ENCODE assay signal across 26 mouse cellular contexts in genomic region chr13:94685191-94685590, GRCm38 (mm10).
A peak's percentile ranks its signal among the peaks of the same experiment; 100 is the strongest.
DNase-seq lines count a peak whose midpoint lies in the region; ATAC-seq and TF ChIP-seq lines count a peak whose summit lies in the region.
"Had no signal": no experiment of that assay in that cellular context is flagged by ENCODE, and none has a peak within 500 bp of the region (broad histone marks: within the 10 kb centered on the region; RNA-seq: fewer than 3 reads in every experiment).

No protein-coding gene starts in this region.

- no peak for TF ChIP-seq CTCF in kidney, postnatal 0 days (IDR thresholded peaks at IDR 0.05; ENCODE audit: low read depth)

- H3K9ac ChIP-seq in forebrain, embryonic 12.5 days = no peak overlapping the region
- H3K9ac ChIP-seq in kidney, postnatal 0 days (ENCODE audit: low read depth, low read length) = no peak overlapping the region
- H3K9ac ChIP-seq in hindbrain, embryonic 15.5 days = no peak overlapping the region
- H3K9ac ChIP-seq: embryonic facial prominence, embryonic 13.5 days; heart, embryonic 15.5 days; limb, embryonic 13.5 days; liver, postnatal 0 days; midbrain, embryonic 13.5 days had no signal

- peaks cover 72% of the 10 kb centered on the region for H3K27me3 ChIP-seq in forebrain, embryonic 12.5 days
- H3K27me3 ChIP-seq in forebrain, embryonic 10.5 days (ENCODE audit: poor library complexity, severe bottlenecking) = peaks cover 99% of the 10 kb centered on the region
- no peaks in the 10 kb centered on the region for H3K27me3 ChIP-seq in kidney, postnatal 0 days (ENCODE audit: insufficient read depth, low read length)
- peaks cover 30% of the 10 kb centered on the region for H3K27me3 ChIP-seq in hindbrain, embryonic 15.5 days

- DNase-seq in forebrain, embryonic 10.5 days (ENCODE audit: extremely low spot score, low spot score) = no peak
- peak; percentile 17 for DNase-seq in kidney, postnatal 0 days (ENCODE audit: low spot score)
- no peak for DNase-seq in kidney, postnatal 25 days
- DNase-seq in cerebellum, postnatal 25 days = no peak
- DNase-seq: adrenal gland, adult 8-10 months; cerebellum, adult 8-10 months; cerebellum, postnatal 36 days; gastrocnemius, postnatal 14 days; kidney, postnatal 4 days; liver, postnatal 0 days; lung, postnatal 4 days; right cerebral cortex, postnatal 4 days; thymus, adult 18-20 months; thymus, postnatal 25 days had no signal

- no peak overlapping the region for H3K27ac ChIP-seq in forebrain, embryonic 12.5 days
- no peak overlapping the region for H3K27ac ChIP-seq in forebrain, embryonic 10.5 days
- no peak overlapping the region for H3K27ac ChIP-seq in kidney, postnatal 0 days
- H3K27ac ChIP-seq in hindbrain, embryonic 15.5 days (replicated peaks) = no peak overlapping the region
- H3K27ac ChIP-seq: embryonic facial prominence, embryonic 13.5 days; heart, embryonic 15.5 days; limb, embryonic 13.5 days; midbrain, embryonic 13.5 days; stomach, postnatal 0 days had no signal

- WGBS in forebrain, embryonic 12.5 days = 18% methylated on average over 7 of the region's 7 CpGs
- 37% methylated on average over 7 of the region's 7 CpGs for WGBS in forebrain, embryonic 10.5 days
- WGBS in kidney, postnatal 0 days = 28% methylated on average over 7 of the region's 7 CpGs
- 21% methylated on average over 7 of the region's 7 CpGs for WGBS in hindbrain, embryonic 15.5 days

- H3K36me3 ChIP-seq in forebrain, embryonic 12.5 days (replicated peaks) = no peaks in the 10 kb centered on the region
- no peaks in the 10 kb centered on the region for H3K36me3 ChIP-seq in forebrain, embryonic 10.5 days (replicated peaks)
- no peaks in the 10 kb centered on the region for H3K36me3 ChIP-seq in kidney, postnatal 0 days (ENCODE audit: insufficient read depth, low read length)
- H3K36me3 ChIP-seq in hindbrain, embryonic 15.5 days = no peaks in the 10 kb centered on the region
- H3K36me3 ChIP-seq: embryonic facial prominence, embryonic 13.5 days; G1E; heart, embryonic 15.5 days; limb, embryonic 13.5 days; midbrain, embryonic 13.5 days had no signal

- ATAC-seq in forebrain, embryonic 12.5 days (ENCODE audit: low FRiP score) = peak; percentile 22; the same call in 1 of the 2 replicates
- ATAC-seq in kidney, postnatal 0 days (replicated peaks; ENCODE audit: low FRiP score, low read depth) = no peak
- 0 out of 2 replicates have a peak, but pooled peaks have one; percentile 45 for ATAC-seq in hindbrain, embryonic 15.5 days (ENCODE audit: low FRiP score, low read depth)
- ATAC-seq in megakaryocyte-erythroid progenitor cell, adult 5-6 weeks (replicated peaks; ENCODE audit: low FRiP score, low TSS enrichment, poor library complexity, severe bottlenecking) = no peak
- ATAC-seq: intestine, postnatal 0 days; liver, postnatal 0 days; midbrain, embryonic 13.5 days had no signal

- H3K4me2 ChIP-seq in forebrain, embryonic 12.5 days = no peak overlapping the region
- no peak overlapping the region for H3K4me2 ChIP-seq in kidney, postnatal 0 days (ENCODE audit: low read length)
- no peak overlapping the region for H3K4me2 ChIP-seq in hindbrain, embryonic 15.5 days
- H3K4me2 ChIP-seq: embryonic facial prominence, embryonic 13.5 days; heart, embryonic 15.5 days; limb, embryonic 13.5 days; liver, embryonic 11.5 days; midbrain, embryonic 13.5 days had no signal

- peaks cover 23% of the 10 kb centered on the region for H3K4me1 ChIP-seq in forebrain, embryonic 12.5 days
- peaks cover 28% of the 10 kb centered on the region for H3K4me1 ChIP-seq in forebrain, embryonic 10.5 days
- H3K4me1 ChIP-seq in kidney, postnatal 0 days (replicated peaks; ENCODE audit: insufficient read depth, low read length) = no peaks in the 10 kb centered on the region
- H3K4me1 ChIP-seq in hindbrain, embryonic 15.5 days (replicated peaks) = peaks cover 19% of the 10 kb centered on the region
- H3K4me1 ChIP-seq: embryonic facial prominence, embryonic 13.5 days; heart, embryonic 15.5 days; limb, embryonic 13.5 days; megakaryocyte, embryonic 14.5 days had no signal

- H3K4me3 ChIP-seq in forebrain, embryonic 12.5 days (replicated peaks) = no peak overlapping the region
- no peak overlapping the region for H3K4me3 ChIP-seq in forebrain, embryonic 10.5 days
- no peak overlapping the region for H3K4me3 ChIP-seq in kidney, postnatal 0 days (replicated peaks; ENCODE audit: low read depth, low read length)
- H3K4me3 ChIP-seq in hindbrain, embryonic 15.5 days = no peak overlapping the region
- H3K4me3 ChIP-seq: embryonic facial prominence, embryonic 13.5 days; heart, embryonic 15.5 days; limb, embryonic 13.5 days; megakaryocyte, embryonic 14.5 days; midbrain, embryonic 13.5 days had no signal

- H3K9me3 ChIP-seq in forebrain, embryonic 12.5 days = no peaks in the 10 kb centered on the region
- H3K9me3 ChIP-seq in forebrain, embryonic 10.5 days = no peaks in the 10 kb centered on the region
- no peaks in the 10 kb centered on the region for H3K9me3 ChIP-seq in kidney, postnatal 0 days (replicated peaks; ENCODE audit: low read length)
- no peaks in the 10 kb centered on the region for H3K9me3 ChIP-seq in hindbrain, embryonic 15.5 days
- H3K9me3 ChIP-seq: embryonic facial prominence, embryonic 13.5 days; G1E; heart, embryonic 15.5 days; limb, embryonic 13.5 days; midbrain, embryonic 13.5 days had no signal

Comparison
In these comparisons a context has a peak if more than half of its experiments do, and no peak if none do; other contexts are left out.
1. ATAC-seq: peak in forebrain, embryonic 12.5 days (single experiment) and hindbrain, embryonic 15.5 days (single experiment); none in kidney, postnatal 0 days (single experiment) and megakaryocyte-erythroid progenitor cell, adult 5-6 weeks (single experiment).